ENCODE assay signal across 9 mouse cellular contexts in genomic region chr17:5651551-5651950, GRCm38 (mm10).
"Had no signal": no experiment of that assay in that cellular context is flagged by ENCODE, and none has a peak within 500 bp of the region (broad histone marks: within the 10 kb centered on the region; RNA-seq: fewer than 3 reads in every experiment).

No protein-coding gene starts in this region.

- ATAC-seq: liver, postnatal 0 days; midbrain, embryonic 16.5 days had no signal

- DNase-seq: liver, postnatal 0 days; lung, adult 2 months; lung, postnatal 10 days; lung, postnatal 4 days; midbrain, embryonic 14.5 days; thymus, adult 2 months; thymus, postnatal 25 days; thymus, postnatal 4 days had no signal
